ENCODE assay signal across 11 mouse cellular contexts in the genomic region with DNA sequence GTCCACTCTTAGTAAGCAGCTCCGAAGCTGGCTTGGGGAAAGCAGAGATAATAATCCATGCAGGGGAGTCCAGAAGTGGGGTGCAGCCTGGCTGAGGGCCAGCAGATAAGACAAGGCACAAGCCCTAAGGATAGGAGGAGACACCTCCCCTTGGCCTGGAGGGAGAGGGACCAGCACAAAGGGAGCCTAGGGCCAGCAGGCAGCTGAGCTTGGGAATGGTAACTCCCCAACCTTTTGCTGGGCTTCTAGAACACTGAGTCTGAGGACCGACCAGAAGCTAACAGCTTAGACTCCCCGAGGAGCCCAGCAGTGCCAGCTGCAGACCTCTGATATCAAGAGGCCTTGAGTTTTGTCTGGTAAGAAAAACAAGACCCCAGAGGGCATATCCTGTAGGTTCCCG.
DNase-seq lines count a peak whose midpoint lies in the region; ATAC-seq and TF ChIP-seq lines count a peak whose summit lies in the region.
"Had no signal": no experiment of that assay in that cellular context is flagged by ENCODE, and none has a peak within 500 bp of the region (broad histone marks: within the 10 kb centered on the region; RNA-seq: fewer than 3 reads in every experiment).

No protein-coding gene starts in this region.

- no peaks in the 10 kb centered on the region for H3K9me3 ChIP-seq in kidney, embryonic 14.5 days (ENCODE audit: control insufficient read depth, low read length)
- no peaks in the 10 kb centered on the region for H3K9me3 ChIP-seq in forebrain, embryonic 14.5 days (replicated peaks; ENCODE audit: control insufficient read depth, low read length)
- H3K9me3 ChIP-seq in liver, embryonic 14.5 days (ENCODE audit: control insufficient read depth, low read length) = no peaks in the 10 kb centered on the region
- H3K9me3 ChIP-seq in neural tube, embryonic 12.5 days = no peaks in the 10 kb centered on the region

- peak overlapping the region; percentile 51 for H3K27ac ChIP-seq in kidney, embryonic 14.5 days (ENCODE audit: low read depth, low read length)
- peak overlapping the region; percentile 46 for H3K27ac ChIP-seq in forebrain, embryonic 14.5 days (ENCODE audit: low read depth, low read length)
- no peak overlapping the region for H3K27ac ChIP-seq in liver, embryonic 14.5 days
- peak overlapping the region; percentile 66; the same call in 1 of the 2 replicates for H3K27ac ChIP-seq in neural tube, embryonic 12.5 days
- H3K27ac ChIP-seq: gastrocnemius, adult 2 months had no signal

- 0 out of 2 replicates have a peak, but pooled peaks have one; percentile 6 for TF ChIP-seq EP300 in liver, embryonic 14.5 days (IDR thresholded peaks at IDR 0.05; ENCODE audit: low read depth)

- peaks cover 66% of the 10 kb centered on the region for H3K4me1 ChIP-seq in kidney, embryonic 14.5 days (ENCODE audit: control insufficient read depth, insufficient read depth, low read length)
- H3K4me1 ChIP-seq in forebrain, embryonic 14.5 days (ENCODE audit: control insufficient read depth, insufficient read depth, low read length) = peaks cover 67% of the 10 kb centered on the region
- peaks cover 10 to 25% of the 10 kb centered on the region in 2 experiments for H3K4me1 ChIP-seq in liver, embryonic 14.5 days (replicated peaks; ENCODE audit: control insufficient read depth in 2 of 2, insufficient read depth in 2 of 2, low read length in 1 of 2)
- peaks cover 94% of the 10 kb centered on the region for H3K4me1 ChIP-seq in neural tube, embryonic 12.5 days
- no peaks in the 10 kb centered on the region for H3K4me1 ChIP-seq in lung, adult 2 months (ENCODE audit: control insufficient read depth, insufficient read depth, low read length)

- TF ChIP-seq POLR2A in lung, adult 2 months (IDR thresholded peaks at IDR 0.05; ENCODE audit: borderline replicate concordance, extremely low read depth, low read depth, low read length) = no peak

- H3K9ac ChIP-seq in kidney, embryonic 14.5 days (ENCODE audit: low read depth, low read length) = no peak overlapping the region
- no peak overlapping the region for H3K9ac ChIP-seq in forebrain, embryonic 14.5 days (ENCODE audit: low read length)
- no peak overlapping the region for H3K9ac ChIP-seq in liver, embryonic 14.5 days (replicated peaks)
- peak overlapping the region; percentile 17; the same call in 1 of the 2 replicates for H3K9ac ChIP-seq in neural tube, embryonic 12.5 days
- H3K9ac ChIP-seq: lung, embryonic 14.5 days had no signal

- no peak overlapping the region; the same call in 1 of the 2 replicates for H3K4me2 ChIP-seq in kidney, embryonic 14.5 days (replicated peaks; ENCODE audit: low read depth, low read length)
- H3K4me2 ChIP-seq in forebrain, embryonic 14.5 days (ENCODE audit: low read length) = no peak overlapping the region
- peak overlapping the region; percentile 21; the same call in 1 of the 2 replicates for H3K4me2 ChIP-seq in liver, embryonic 14.5 days (ENCODE audit: low read depth)
- peak overlapping the region; percentile 6 for H3K4me2 ChIP-seq in neural tube, embryonic 12.5 days (replicated peaks)
- H3K4me2 ChIP-seq: lung, embryonic 14.5 days had no signal

- H3K27me3 ChIP-seq in kidney, embryonic 14.5 days (ENCODE audit: control insufficient read depth, insufficient read depth, low read length) = no peaks in the 10 kb centered on the region
- no peaks in the 10 kb centered on the region for H3K27me3 ChIP-seq in forebrain, embryonic 14.5 days (replicated peaks; ENCODE audit: control insufficient read depth, insufficient read depth, low read length)
- no peaks in the 10 kb centered on the region for H3K27me3 ChIP-seq in liver, embryonic 14.5 days (ENCODE audit: control insufficient read depth, insufficient read depth, low read length)
- no peaks in the 10 kb centered on the region for H3K27me3 ChIP-seq in neural tube, embryonic 12.5 days (replicated peaks)

- H3K4me3 ChIP-seq in kidney, embryonic 14.5 days (ENCODE audit: low read length) = no peak overlapping the region
- no peak overlapping the region for H3K4me3 ChIP-seq in forebrain, embryonic 14.5 days (ENCODE audit: low read depth, low read length)
- H3K4me3 ChIP-seq in liver, embryonic 14.5 days (ENCODE audit: insufficient read depth in 1 of 2, low read depth in 2 of 2, low read length in 2 of 2) = no peak overlapping the region
- H3K4me3 ChIP-seq in neural tube, embryonic 12.5 days = no peak overlapping the region
- H3K4me3 ChIP-seq in lung, adult 2 months (replicated peaks; ENCODE audit: extremely low read depth, low read depth, low read length) = no peak overlapping the region
- H3K4me3 ChIP-seq: gastrocnemius, adult 2 months had no signal

- no peak for TF ChIP-seq CTCF in liver, embryonic 14.5 days (IDR thresholded peaks at IDR 0.05; ENCODE audit: low read depth)
- no peak for TF ChIP-seq CTCF in lung, adult 2 months (IDR thresholded peaks at IDR 0.05; ENCODE audit: insufficient read depth, low read length)

- DNase-seq in kidney, postnatal 10 days = no peak
- no peak for DNase-seq in forebrain, embryonic 14.5 days (ENCODE audit: low spot score)
- DNase-seq in liver, embryonic 14.5 days (ENCODE audit: low read depth in 3 of 3, low spot score in 3 of 3) = no peak
- DNase-seq in lung, adult 18-20 months = no peak
- no peak for DNase-seq in lung, adult 2 months
- DNase-seq: embryo, embryonic 11 days; gastrocnemius, adult 2 months; lung, embryonic 14.5 days had no signal

- 26% methylated on average over 4 of the region's 4 CpGs for WGBS in kidney, embryonic 14.5 days
- 28% methylated on average over 4 of the region's 4 CpGs for whole genome bisulfite sequencing in forebrain, embryonic 14.5 days
- 10% methylated on average over 4 of the region's 4 CpGs for WGBS in liver, embryonic 14.5 days (ENCODE audit: insufficient replicate concordance)
- 36% methylated on average over 4 of the region's 4 CpGs for WGBS in neural tube, embryonic 12.5 days
- 38% methylated on average over 4 of the region's 4 CpGs for WGBS in lung, adult 2 months

- H3K36me3 ChIP-seq in kidney, embryonic 14.5 days (ENCODE audit: control insufficient read depth, insufficient read depth, low read length) = no peaks in the 10 kb centered on the region
- H3K36me3 ChIP-seq in forebrain, embryonic 14.5 days (ENCODE audit: control insufficient read depth, insufficient read depth, low read length) = no peaks in the 10 kb centered on the region
- H3K36me3 ChIP-seq in liver, embryonic 14.5 days (replicated peaks; ENCODE audit: control insufficient read depth, insufficient read depth, low read depth) = no peaks in the 10 kb centered on the region
- H3K36me3 ChIP-seq in neural tube, embryonic 12.5 days = no peaks in the 10 kb centered on the region

- ATAC-seq in kidney, embryonic 14.5 days (ENCODE audit: low FRiP score, low TSS enrichment) = no peak
- ATAC-seq in forebrain, embryonic 14.5 days = no peak
- ATAC-seq in liver, embryonic 14.5 days (ENCODE audit: insufficient read depth) = peak; percentile 73
- no peak for ATAC-seq in neural tube, embryonic 12.5 days (ENCODE audit: low FRiP score, low read depth)
- no peak for ATAC-seq in erythroid progenitor cell, adult 5-6 weeks (replicated peaks; ENCODE audit: low FRiP score, poor library complexity, severe bottlenecking)

Comparison
In these comparisons a context has a peak if more than half of its experiments do, and no peak if none do; other contexts are left out.
1. H3K4me2 ChIP-seq: peak in liver, embryonic 14.5 days (single experiment) and neural tube, embryonic 12.5 days (single experiment); none in kidney, embryonic 14.5 days (single experiment) and forebrain, embryonic 14.5 days (single experiment).